Mouse (Mus musculus): ENCODE measurements around the gene Gcnt2. TPM values are rescaled to one million over a fixed set of nuclear protein-coding genes. Genes with fewer than 3 reads are reported as not detected.

Gcnt2 gene
- polyA plus RNA-seq, 1 experiment from 2014 or later: 4.0 TPM

DNA sequence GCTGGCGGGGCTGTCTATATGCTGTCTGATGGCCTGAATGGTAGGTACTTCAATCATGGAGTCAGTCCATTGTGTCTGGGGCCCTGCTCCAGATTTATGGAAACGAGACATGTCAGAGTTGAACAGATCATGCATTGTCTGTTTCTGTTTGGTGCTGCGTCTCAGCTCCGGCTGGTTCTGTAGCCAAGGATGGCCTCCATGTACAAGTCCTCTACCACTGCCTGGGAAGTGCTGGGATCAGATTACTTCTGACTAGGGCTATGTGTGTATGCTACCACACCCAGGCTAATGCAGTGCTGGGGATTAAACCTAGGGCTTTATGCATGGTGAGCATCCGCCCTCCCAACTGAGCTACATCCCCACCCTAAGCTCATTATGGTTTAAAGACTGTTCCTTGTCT lies 78.0 kb downstream of the Gcnt2 start:
- Histone ChIP-seq H3K9me3 (replicated peaks; ENCODE audit: control insufficient read depth, low read length, poor library complexity, severe bottlenecking) (no peaks in the 10 kb centered on the region), H3K27me3 (ENCODE audit: control insufficient read depth, insufficient read depth, low read depth, low read length) (no peaks in the 10 kb centered on the region), H3K4me3 (ENCODE audit: low read depth, low read length) (no peak overlapping the region), H3K27ac (ENCODE audit: low read length) (no peak overlapping the region), H3K36me3 (ENCODE audit: control insufficient read depth, insufficient read depth, low read length) (no peaks in the 10 kb centered on the region), H3K4me1 (ENCODE audit: control insufficient read depth, insufficient read depth, low read length) (no peaks in the 10 kb centered on the region), H3K4me2 (ENCODE audit: low read length) (no peak overlapping the region), H3K9ac (ENCODE audit: low read depth, low read length) (no peak overlapping the region)
- no peak for ATAC-seq
- 52% methylated on average over 5 of the region's 5 CpGs for WGBS

- Histone ChIP-seq H3K9ac (ENCODE audit: low read depth, low read length) (no peak overlapping the region), H3K4me1 (ENCODE audit: control insufficient read depth, insufficient read depth, low read length) (no peaks in the 10 kb centered on the region), H3K4me3 (ENCODE audit: low read depth, low read length) (no peak overlapping the region), H3K9me3 (replicated peaks; ENCODE audit: control insufficient read depth, low read length, poor library complexity, severe bottlenecking) (no peaks in the 10 kb centered on the region), H3K27me3 (ENCODE audit: control insufficient read depth, insufficient read depth, low read depth, low read length) (no peaks in the 10 kb centered on the region), H3K4me2 (ENCODE audit: low read length) (no peak overlapping the region), H3K27ac (ENCODE audit: low read length) (no peak overlapping the region), H3K36me3 (ENCODE audit: control insufficient read depth, insufficient read depth, low read length) (no peaks in the 10 kb centered on the region)
- no peak for ATAC-seq
- WGBS: 87% methylated on average over 11 of the region's 11 CpGs
Measured at GRCm38 (mm10) chr13:40938485-40939357, 79.2 kb downstream of the Gcnt2 start.

- WGBS: 97% methylated on average over 1 of the region's 1 CpGs
- H3K27me3 ChIP-seq (ENCODE audit: control insufficient read depth, insufficient read depth, low read depth, low read length): no peaks in the 10 kb centered on the region
- no peak for ATAC-seq
Measured at GRCm38 (mm10) chr13:40943066-40943465, 83.5 kb downstream of the Gcnt2 start.

DNA sequence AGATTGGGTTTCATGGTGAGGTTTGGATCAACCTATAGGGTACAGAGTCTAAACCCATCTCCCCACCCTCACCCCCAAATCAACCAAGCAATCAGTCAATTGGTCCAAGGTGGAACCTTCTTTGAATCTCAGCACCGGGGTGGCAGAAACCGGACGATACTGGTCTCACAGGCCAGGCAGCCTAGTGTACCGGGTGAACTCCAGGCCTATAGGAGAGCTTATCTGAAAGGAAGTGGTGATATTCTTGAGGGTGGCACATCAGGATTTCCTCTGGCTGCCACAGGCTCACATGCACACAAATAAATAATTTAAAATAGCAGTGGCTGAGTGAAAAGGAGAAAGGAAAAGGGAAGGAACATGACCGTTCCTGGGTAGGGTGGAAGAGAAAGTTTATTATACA lies 84.4 kb downstream of the Gcnt2 start:
- WGBS: 55% methylated on average over 5 of the region's 5 CpGs
- no peak for ATAC-seq
- Histone ChIP-seq H3K9ac (ENCODE audit: low read depth, low read length) (no peak overlapping the region), H3K36me3 (ENCODE audit: control insufficient read depth, insufficient read depth, low read length) (no peaks in the 10 kb centered on the region), H3K27me3 (ENCODE audit: control insufficient read depth, insufficient read depth, low read depth, low read length) (no peaks in the 10 kb centered on the region), H3K4me3 (ENCODE audit: low read depth, low read length) (no peak overlapping the region), H3K4me2 (ENCODE audit: low read length) (no peak overlapping the region), H3K9me3 (replicated peaks; ENCODE audit: control insufficient read depth, low read length, poor library complexity, severe bottlenecking) (no peaks in the 10 kb centered on the region), H3K4me1 (ENCODE audit: control insufficient read depth, insufficient read depth, low read length) (peaks cover 4% of the 10 kb centered on the region; the same call in 1 of the 2 replicates), H3K27ac (ENCODE audit: low read length) (no peak overlapping the region)

More at GRCm38 (mm10) chr13:40943066-40943465, 83.5 kb downstream of the Gcnt2 start:
- peaks cover 4% of the 10 kb centered on the region; the same call in 1 of the 2 replicates for H3K4me1 ChIP-seq (ENCODE audit: control insufficient read depth, insufficient read depth, low read length)
- H3K9me3 ChIP-seq (replicated peaks; ENCODE audit: control insufficient read depth, low read length, poor library complexity, severe bottlenecking): no peaks in the 10 kb centered on the region
- H3K27ac ChIP-seq (ENCODE audit: low read length): no peak overlapping the region
- H3K36me3 ChIP-seq (ENCODE audit: control insufficient read depth, insufficient read depth, low read length): no peaks in the 10 kb centered on the region
- no peak overlapping the region for H3K4me2 ChIP-seq (ENCODE audit: low read length)
- H3K9ac ChIP-seq (ENCODE audit: low read depth, low read length): no peak overlapping the region
- no peak overlapping the region for H3K4me3 ChIP-seq (ENCODE audit: low read depth, low read length)

DNA sequence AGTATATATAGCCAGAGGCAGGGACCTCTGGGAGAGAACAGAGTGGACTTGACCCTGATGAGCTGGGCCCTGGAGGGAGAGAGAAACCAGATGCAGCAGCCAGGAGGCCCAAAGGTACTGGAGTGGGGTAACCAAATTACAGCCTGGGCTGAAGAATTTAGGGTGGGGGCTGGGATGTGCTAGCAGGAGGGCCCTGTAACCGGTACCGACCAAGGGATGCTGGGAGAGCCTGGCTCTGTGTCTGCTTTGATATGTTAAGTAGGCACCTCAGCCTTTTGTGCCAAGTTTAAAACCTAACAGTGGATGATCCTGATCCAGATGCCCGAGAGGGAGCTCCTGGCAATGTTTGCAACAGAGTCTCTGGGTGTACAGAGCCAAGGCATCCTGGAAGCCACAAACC lies 84.8 kb downstream of the Gcnt2 start:
- H3K27me3 ChIP-seq (ENCODE audit: control insufficient read depth, insufficient read depth, low read depth, low read length): no peaks in the 10 kb centered on the region
- no peaks in the 10 kb centered on the region for H3K36me3 ChIP-seq (ENCODE audit: control insufficient read depth, insufficient read depth, low read length)
- no peak overlapping the region for H3K4me2 ChIP-seq (ENCODE audit: low read length)
- H3K4me1 ChIP-seq (ENCODE audit: control insufficient read depth, insufficient read depth, low read length): peaks cover 4% of the 10 kb centered on the region; the same call in 1 of the 2 replicates
- H3K9me3 ChIP-seq (replicated peaks; ENCODE audit: control insufficient read depth, low read length, poor library complexity, severe bottlenecking): no peaks in the 10 kb centered on the region
- no peak overlapping the region for H3K27ac ChIP-seq (ENCODE audit: low read length)
- no peak overlapping the region for H3K9ac ChIP-seq (ENCODE audit: low read depth, low read length)
- WGBS: 4% methylated on average over 3 of the region's 3 CpGs
- H3K4me3 ChIP-seq (ENCODE audit: low read depth, low read length): no peak overlapping the region
- no peak for ATAC-seq

DNA sequence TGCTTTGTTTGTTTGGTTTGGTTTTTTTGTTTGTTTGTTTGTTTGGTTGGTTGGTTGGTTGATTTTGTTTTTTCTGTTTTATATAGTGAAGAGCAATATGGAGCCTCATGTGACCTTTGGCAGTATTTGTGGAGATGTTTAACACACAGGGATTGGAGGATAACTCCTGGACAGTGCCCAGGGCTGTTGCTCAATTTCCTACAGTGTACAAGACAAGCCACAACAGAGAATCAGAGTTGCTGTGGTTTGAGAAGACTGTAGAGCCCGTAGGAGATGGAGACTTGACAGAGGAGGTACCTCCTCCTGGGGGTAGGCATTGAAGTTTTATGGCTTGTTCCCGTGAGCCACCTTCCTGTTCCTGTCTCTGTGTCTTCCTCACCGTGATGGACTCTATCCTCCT lies 87.0 kb downstream of the Gcnt2 start:
- WGBS: 80% methylated on average over 3 of the region's 3 CpGs
- H3K4me1 ChIP-seq (ENCODE audit: control insufficient read depth, insufficient read depth, low read length): peaks cover 4% of the 10 kb centered on the region; the same call in 1 of the 2 replicates

DNA sequence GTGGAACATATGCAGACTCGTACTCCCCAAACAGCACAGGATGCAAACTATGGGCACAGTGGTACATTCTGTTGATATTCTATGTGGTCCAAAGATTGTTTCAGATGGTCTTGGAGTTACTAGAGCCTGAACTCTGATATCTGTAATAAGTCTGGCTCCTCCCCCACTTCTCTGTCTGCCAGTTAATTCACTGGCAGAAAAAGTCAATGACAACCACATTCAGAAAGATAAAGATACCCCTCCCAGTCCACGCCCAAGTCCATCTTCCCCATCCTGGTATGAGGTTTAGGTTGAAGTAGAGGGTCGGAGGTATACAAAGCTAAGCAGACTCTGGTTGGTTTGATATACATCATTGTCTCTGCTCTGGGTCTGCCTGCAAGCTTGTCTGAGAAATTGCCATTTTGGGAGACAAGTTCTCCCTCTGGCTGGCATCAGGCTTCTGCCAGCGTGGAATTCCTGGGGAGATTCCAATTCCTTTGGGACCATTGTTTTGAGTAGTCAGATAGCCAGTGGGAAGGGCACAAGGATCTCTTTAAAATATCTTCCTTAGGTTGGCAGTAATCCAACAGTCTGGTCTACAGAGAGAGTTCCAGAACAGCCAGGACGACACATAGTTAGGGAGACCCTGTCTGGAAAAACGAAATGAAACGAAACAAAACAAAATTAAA lies 88.1 kb downstream of the Gcnt2 start:
- 90% methylated on average over 7 of the region's 7 CpGs for WGBS
- Histone ChIP-seq H3K27me3 (ENCODE audit: control insufficient read depth, insufficient read depth, low read depth, low read length) (no peaks in the 10 kb centered on the region), H3K9me3 (replicated peaks; ENCODE audit: control insufficient read depth, low read length, poor library complexity, severe bottlenecking) (no peaks in the 10 kb centered on the region), H3K4me2 (ENCODE audit: low read length) (no peak overlapping the region), H3K4me1 (ENCODE audit: control insufficient read depth, insufficient read depth, low read length) (peaks cover 4% of the 10 kb centered on the region; the same call in 1 of the 2 replicates), H3K4me3 (ENCODE audit: low read depth, low read length) (no peak overlapping the region), H3K36me3 (ENCODE audit: control insufficient read depth, insufficient read depth, low read length) (no peaks in the 10 kb centered on the region), H3K9ac (ENCODE audit: low read depth, low read length) (no peak overlapping the region), H3K27ac (ENCODE audit: low read length) (no peak overlapping the region)
- ATAC-seq: no peak

More for the DNA sequence above, 87.0 kb downstream of the Gcnt2 start:
- H3K4me3 ChIP-seq (ENCODE audit: low read depth, low read length): no peak overlapping the region
- no peaks in the 10 kb centered on the region for H3K36me3 ChIP-seq (ENCODE audit: control insufficient read depth, insufficient read depth, low read length)
- H3K27ac ChIP-seq (ENCODE audit: low read length): no peak overlapping the region
- ATAC-seq: no peak
- no peak overlapping the region for H3K4me2 ChIP-seq (ENCODE audit: low read length)
- H3K27me3 ChIP-seq (ENCODE audit: control insufficient read depth, insufficient read depth, low read depth, low read length): no peaks in the 10 kb centered on the region
- no peaks in the 10 kb centered on the region for H3K9me3 ChIP-seq (replicated peaks; ENCODE audit: control insufficient read depth, low read length, poor library complexity, severe bottlenecking)
- H3K9ac ChIP-seq (ENCODE audit: low read depth, low read length): no peak overlapping the region

- no peak for ATAC-seq
- H3K4me3 ChIP-seq (ENCODE audit: low read depth, low read length): no peak overlapping the region
- no peaks in the 10 kb centered on the region for H3K36me3 ChIP-seq (ENCODE audit: control insufficient read depth, insufficient read depth, low read length)
- H3K4me1 ChIP-seq (ENCODE audit: control insufficient read depth, insufficient read depth, low read length): no peaks in the 10 kb centered on the region
- no peak overlapping the region for H3K27ac ChIP-seq (ENCODE audit: low read length)
- H3K9me3 ChIP-seq (replicated peaks; ENCODE audit: control insufficient read depth, low read length, poor library complexity, severe bottlenecking): no peaks in the 10 kb centered on the region
- no peak overlapping the region for H3K4me2 ChIP-seq (ENCODE audit: low read length)
- 84% methylated on average over 10 of the region's 10 CpGs for WGBS
- H3K27me3 ChIP-seq (ENCODE audit: control insufficient read depth, insufficient read depth, low read depth, low read length): no peaks in the 10 kb centered on the region
- no peak overlapping the region for H3K9ac ChIP-seq (ENCODE audit: low read depth, low read length)
Measured at GRCm38 (mm10) chr13:40951386-40951976, 91.9 kb downstream of the Gcnt2 start.

GRCm38 (mm10) chr13:40953231-40953630 lies 93.7 kb downstream of the Gcnt2 start:
- H3K9me3 ChIP-seq (replicated peaks; ENCODE audit: control insufficient read depth, low read length, poor library complexity, severe bottlenecking): no peaks in the 10 kb centered on the region
- no peaks in the 10 kb centered on the region for H3K27me3 ChIP-seq (ENCODE audit: control insufficient read depth, insufficient read depth, low read depth, low read length)
- H3K4me3 ChIP-seq (ENCODE audit: low read depth, low read length): no peak overlapping the region
- no peak for ATAC-seq
- H3K4me1 ChIP-seq (ENCODE audit: control insufficient read depth, insufficient read depth, low read length): no peaks in the 10 kb centered on the region
- 74% methylated on average over 6 of the region's 6 CpGs for WGBS
- no peak overlapping the region for H3K4me2 ChIP-seq (ENCODE audit: low read length)
- no peaks in the 10 kb centered on the region; the same call in 1 of the 2 replicates for H3K36me3 ChIP-seq (ENCODE audit: control insufficient read depth, insufficient read depth, low read length)
- H3K9ac ChIP-seq (ENCODE audit: low read depth, low read length): no peak overlapping the region
- H3K27ac ChIP-seq (ENCODE audit: low read length): no peak overlapping the region

Data from midbrain, embryonic 16.5 days (tissue).